Mouse (Mus musculus): ENCODE measurements around the gene Ift81. TPM values are rescaled to one million over a fixed set of nuclear protein-coding genes. Genes with fewer than 3 reads are reported as not detected.
"Not testable (repeated sequence)": the region's sequence is repeated elsewhere in the genome, so short reads cannot be mapped to it uniquely, and the experiment has no call there.

Gene Ift81
- polyA plus RNA-seq, 1 experiment from 2014 or later: 29.5 TPM

- DNase-seq (ENCODE audit: low spot score) (no peak), ATAC-seq (no peak)
- Histone ChIP-seq H3K9me3 (ENCODE audit: low read length) (no peaks in the 10 kb centered on the region), H3K27ac (ENCODE audit: low read length) (no peak overlapping the region), H3K4me3 (ENCODE audit: low read depth, low read length) (no peak overlapping the region), H3K4me1 (ENCODE audit: insufficient read depth, low read depth, low read length) (0 out of 2 replicates have a peak, but pooled peaks cover 6% of the 10 kb centered on the region), H3K9ac (replicated peaks; ENCODE audit: low read depth) (no peak overlapping the region), H3K27me3 (replicated peaks; ENCODE audit: insufficient read depth, low read length) (no peaks in the 10 kb centered on the region), H3K4me2 (replicated peaks; ENCODE audit: low read depth, low read length) (no peak overlapping the region), H3K36me3 (ENCODE audit: insufficient read depth, low read length) (no peaks in the 10 kb centered on the region)
- WGBS: 56% methylated on average over 7 of the region's 7 CpGs
- TF ChIP-seq EP300 (IDR thresholded peaks at IDR 0.05): no peak
These were observed 38.2 kb upstream of the Ift81 start for GRCm38 (mm10) chr5:122652506-122652905.

- Histone ChIP-seq H3K27me3 (replicated peaks; ENCODE audit: insufficient read depth, low read length) (no peaks in the 10 kb centered on the region), H3K27ac (ENCODE audit: low read length) (no peak overlapping the region), H3K36me3 (ENCODE audit: insufficient read depth, low read length) (no peaks in the 10 kb centered on the region), H3K4me3 (ENCODE audit: low read depth, low read length) (no peak overlapping the region), H3K9me3 (ENCODE audit: low read length) (no peaks in the 10 kb centered on the region), H3K4me2 (replicated peaks; ENCODE audit: low read depth, low read length) (no peak overlapping the region), H3K9ac (replicated peaks; ENCODE audit: low read depth) (no peak overlapping the region), H3K4me1 (ENCODE audit: insufficient read depth, low read depth, low read length) (0 out of 2 replicates have a peak, but pooled peaks cover 6% of the 10 kb centered on the region)
- ATAC-seq (no peak), DNase-seq (ENCODE audit: low spot score) (no peak)
- 84% methylated on average over 8 of the region's 8 CpGs for WGBS
- TF ChIP-seq EP300 (IDR thresholded peaks at IDR 0.05): no peak
- TF ChIP-seq CTCF (IDR thresholded peaks at IDR 0.05): no peak
These were observed 35.8 kb upstream of the Ift81 start for GRCm38 (mm10) chr5:122650100-122650499.

GRCm38 (mm10) chr5:122649264-122649663 lies 34.9 kb upstream of the Ift81 start:
- 0 out of 2 replicates have a peak, but pooled peaks cover 6% of the 10 kb centered on the region for H3K4me1 ChIP-seq (ENCODE audit: insufficient read depth, low read depth, low read length)
- no peaks in the 10 kb centered on the region for H3K27me3 ChIP-seq (replicated peaks; ENCODE audit: insufficient read depth, low read length)
- no peak for TF ChIP-seq CTCF (IDR thresholded peaks at IDR 0.05)
- no peak for TF ChIP-seq EP300 (IDR thresholded peaks at IDR 0.05)
- no peak overlapping the region for H3K4me2 ChIP-seq (replicated peaks; ENCODE audit: low read depth, low read length)
- H3K36me3 ChIP-seq (ENCODE audit: insufficient read depth, low read length): no peaks in the 10 kb centered on the region
- no peak overlapping the region for H3K27ac ChIP-seq (ENCODE audit: low read length)
- DNase-seq (ENCODE audit: low spot score) (peak; percentile 47), ATAC-seq (peak; percentile 59)
- H3K9me3 ChIP-seq (ENCODE audit: low read length): no peaks in the 10 kb centered on the region
- no peak overlapping the region for H3K9ac ChIP-seq (replicated peaks; ENCODE audit: low read depth)
- no peak overlapping the region for H3K4me3 ChIP-seq (ENCODE audit: low read depth, low read length)
- 62% methylated on average over 8 of the region's 8 CpGs for WGBS

- not testable (repeated sequence) for H3K27ac ChIP-seq (ENCODE audit: low read length); H3K4me1 ChIP-seq (ENCODE audit: insufficient read depth, low read depth, low read length); H3K4me2 ChIP-seq (replicated peaks; ENCODE audit: low read depth, low read length); H3K9ac ChIP-seq (replicated peaks; ENCODE audit: low read depth); ATAC-seq; H3K4me3 ChIP-seq (ENCODE audit: low read depth, low read length); H3K9me3 ChIP-seq (ENCODE audit: low read length); H3K36me3 ChIP-seq (ENCODE audit: insufficient read depth, low read length); H3K27me3 ChIP-seq (replicated peaks; ENCODE audit: insufficient read depth, low read length); DNase-seq (ENCODE audit: low spot score)
- WGBS: 89% methylated on average over 14 of the region's 14 CpGs
These were observed 33.6 kb upstream of the Ift81 start for GRCm38 (mm10) chr5:122647952-122648374.

- no peaks in the 10 kb centered on the region for H3K9me3 ChIP-seq (ENCODE audit: low read length)
- ATAC-seq: no peak
- H3K4me1 ChIP-seq (ENCODE audit: insufficient read depth, low read depth, low read length): no peaks in the 10 kb centered on the region
- no peak overlapping the region for H3K4me2 ChIP-seq (replicated peaks; ENCODE audit: low read depth, low read length)
- H3K9ac ChIP-seq (replicated peaks; ENCODE audit: low read depth): no peak overlapping the region
- DNase-seq (ENCODE audit: low spot score): no peak
- TF ChIP-seq CTCF (IDR thresholded peaks at IDR 0.05) (no peak), EP300 (IDR thresholded peaks at IDR 0.05) (no peak)
- H3K4me3 ChIP-seq (ENCODE audit: low read depth, low read length): no peak overlapping the region
- no peak overlapping the region for H3K27ac ChIP-seq (ENCODE audit: low read length)
- H3K36me3 ChIP-seq (ENCODE audit: insufficient read depth, low read length): no peaks in the 10 kb centered on the region
- WGBS: 62% methylated on average over 9 of the region's 9 CpGs
- no peaks in the 10 kb centered on the region for H3K27me3 ChIP-seq (replicated peaks; ENCODE audit: insufficient read depth, low read length)
These were observed 33.1 kb upstream of the Ift81 start for GRCm38 (mm10) chr5:122647256-122647924.

- no peak overlapping the region for H3K9ac ChIP-seq (replicated peaks; ENCODE audit: low read depth)
- ATAC-seq: no peak
- 81% methylated on average over 11 of the region's 11 CpGs for WGBS
These were observed 31.7 kb upstream of the Ift81 start for GRCm38 (mm10) chr5:122646050-122646449.

More at GRCm38 (mm10) chr5:122646050-122646449, 31.7 kb upstream of the Ift81 start:
- H3K27ac ChIP-seq (ENCODE audit: low read length): no peak overlapping the region
- no peaks in the 10 kb centered on the region for H3K9me3 ChIP-seq (ENCODE audit: low read length)
- TF ChIP-seq CTCF (IDR thresholded peaks at IDR 0.05) (no peak), EP300 (IDR thresholded peaks at IDR 0.05) (no peak)
- H3K4me2 ChIP-seq (replicated peaks; ENCODE audit: low read depth, low read length): no peak overlapping the region
- no peaks in the 10 kb centered on the region for H3K4me1 ChIP-seq (ENCODE audit: insufficient read depth, low read depth, low read length)
- no peak overlapping the region for H3K4me3 ChIP-seq (ENCODE audit: low read depth, low read length)
- no peaks in the 10 kb centered on the region for H3K27me3 ChIP-seq (replicated peaks; ENCODE audit: insufficient read depth, low read length)
- no peak for DNase-seq (ENCODE audit: low spot score)
- no peaks in the 10 kb centered on the region for H3K36me3 ChIP-seq (ENCODE audit: insufficient read depth, low read length)
